Mouse (Mus musculus): ENCODE results near the gene Afmid. TPM values are rescaled to one million over a fixed set of nuclear protein-coding genes. Genes with fewer than 3 reads are reported as not detected.
"Not testable (repeated sequence)": the region's sequence is repeated elsewhere in the genome, so short reads cannot be mapped to it uniquely, and the experiment has no call there.

Gene Afmid
- polyA plus RNA-seq, 1 experiment from 2014 or later: 17.5 TPM

DNA sequence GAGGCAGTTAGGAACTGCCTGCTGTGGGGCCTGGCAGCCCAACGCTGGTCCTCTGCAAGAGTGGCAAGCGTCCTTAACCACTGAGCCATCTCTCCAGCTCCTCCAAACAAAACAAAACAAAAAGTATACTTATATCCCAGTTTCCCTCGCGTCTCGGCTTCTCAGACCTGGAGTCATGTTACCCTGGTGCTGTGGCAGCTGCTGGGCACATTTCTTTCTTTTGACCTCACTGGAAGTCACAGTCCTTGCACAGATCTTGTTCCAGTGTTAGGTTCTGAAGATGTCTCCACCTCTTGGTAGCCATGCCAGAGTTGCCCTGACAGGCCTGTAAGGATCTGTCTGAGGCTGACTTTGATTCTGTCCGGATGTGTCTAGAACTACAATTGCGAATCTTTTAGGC, 24.1 kb upstream of the Afmid start:
- ATAC-seq (replicated peaks; ENCODE audit: extremely low read depth, insufficient read depth, low FRiP score): no peak
- Histone ChIP-seq H3K4me2 (ENCODE audit: low read depth, low read length) (no peak overlapping the region), H3K36me3 (ENCODE audit: control insufficient read depth, insufficient read depth) (no peaks in the 10 kb centered on the region), H3K4me1 (ENCODE audit: control insufficient read depth, insufficient read depth, low read length) (peaks cover 8% of the 10 kb centered on the region), H3K27me3 (ENCODE audit: control insufficient read depth, insufficient read depth, low read length) (no peaks in the 10 kb centered on the region), H3K9ac (ENCODE audit: low read length) (no peak overlapping the region), H3K9me3 (replicated peaks; ENCODE audit: control insufficient read depth, low read length) (no peaks in the 10 kb centered on the region), H3K27ac (ENCODE audit: low read length) (no peak overlapping the region), H3K4me3 (ENCODE audit: low read length) (no peak overlapping the region)
- WGBS: 71% methylated on average over 7 of the region's 7 CpGs

DNA sequence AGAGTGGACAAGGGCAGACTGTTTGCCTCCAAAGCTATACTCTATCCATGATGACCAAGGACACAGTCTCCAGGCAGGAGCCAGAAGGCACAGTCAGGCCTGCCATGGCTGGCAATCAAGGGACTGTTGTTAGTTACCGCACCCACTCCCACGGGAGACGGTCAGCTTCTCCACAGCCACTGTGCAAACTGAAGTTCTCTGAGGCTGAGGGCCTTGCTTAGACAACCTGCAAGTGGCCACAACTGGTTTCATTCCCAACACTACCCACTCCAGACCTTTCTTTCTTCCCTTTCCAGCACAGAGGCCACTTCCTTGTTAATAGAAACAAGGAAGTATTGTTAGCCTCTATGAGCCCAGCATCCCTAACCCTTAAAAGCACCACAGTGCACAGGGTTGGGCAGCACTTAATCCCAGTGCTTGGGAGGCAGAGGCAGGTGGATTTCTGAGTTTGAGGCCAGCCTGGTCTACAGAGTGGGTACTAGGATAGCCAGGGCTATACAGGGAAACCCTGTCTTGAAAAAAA, 22.5 kb upstream of the Afmid start:
- Histone ChIP-seq H3K9ac (ENCODE audit: low read length) (no peak overlapping the region), H3K36me3 (ENCODE audit: control insufficient read depth, insufficient read depth) (no peaks in the 10 kb centered on the region), H3K4me2 (ENCODE audit: low read depth, low read length) (no peak overlapping the region), H3K27me3 (ENCODE audit: control insufficient read depth, insufficient read depth, low read length) (no peaks in the 10 kb centered on the region), H3K27ac (ENCODE audit: low read length) (no peak overlapping the region), H3K4me1 (ENCODE audit: control insufficient read depth, insufficient read depth, low read length) (peaks cover 4% of the 10 kb centered on the region), H3K4me3 (ENCODE audit: low read length) (no peak overlapping the region), H3K9me3 (replicated peaks; ENCODE audit: control insufficient read depth, low read length) (no peaks in the 10 kb centered on the region)
- no peak for ATAC-seq (replicated peaks; ENCODE audit: extremely low read depth, insufficient read depth, low FRiP score)
- WGBS: 89% methylated on average over 3 of the region's 3 CpGs

DNA sequence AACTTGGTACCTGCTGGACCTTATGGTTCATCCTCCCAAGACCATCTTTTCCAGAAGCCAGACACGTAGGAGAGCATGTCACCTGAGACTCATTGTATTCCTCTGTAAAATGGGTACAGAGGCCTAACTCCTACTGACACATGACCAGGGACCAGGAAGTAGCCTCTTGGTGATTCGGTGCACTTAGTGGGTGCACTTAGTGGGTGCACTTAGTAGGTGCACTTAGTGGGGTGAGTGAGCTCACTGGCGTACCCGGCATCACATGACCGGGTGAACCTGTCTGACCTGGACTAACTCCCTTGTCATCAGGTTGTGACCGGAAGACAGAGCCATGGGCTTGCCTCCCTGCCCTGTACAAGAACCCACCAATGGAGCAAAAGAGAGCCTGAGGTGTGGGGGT, 18.9 kb upstream of the Afmid start:
- no peak for ATAC-seq (replicated peaks; ENCODE audit: extremely low read depth, insufficient read depth, low FRiP score)
- Histone ChIP-seq H3K9me3 (replicated peaks; ENCODE audit: control insufficient read depth, low read length) (no peaks in the 10 kb centered on the region), H3K4me2 (ENCODE audit: low read depth, low read length) (no peak overlapping the region), H3K36me3 (ENCODE audit: control insufficient read depth, insufficient read depth) (no peaks in the 10 kb centered on the region), H3K27ac (ENCODE audit: low read length) (no peak overlapping the region), H3K4me3 (ENCODE audit: low read length) (no peak overlapping the region), H3K9ac (ENCODE audit: low read length) (no peak overlapping the region), H3K27me3 (ENCODE audit: control insufficient read depth, insufficient read depth, low read length) (no peaks in the 10 kb centered on the region), H3K4me1 (ENCODE audit: control insufficient read depth, insufficient read depth, low read length) (peaks cover 17% of the 10 kb centered on the region)
- 93% methylated on average over 6 of the region's 6 CpGs for WGBS

DNA sequence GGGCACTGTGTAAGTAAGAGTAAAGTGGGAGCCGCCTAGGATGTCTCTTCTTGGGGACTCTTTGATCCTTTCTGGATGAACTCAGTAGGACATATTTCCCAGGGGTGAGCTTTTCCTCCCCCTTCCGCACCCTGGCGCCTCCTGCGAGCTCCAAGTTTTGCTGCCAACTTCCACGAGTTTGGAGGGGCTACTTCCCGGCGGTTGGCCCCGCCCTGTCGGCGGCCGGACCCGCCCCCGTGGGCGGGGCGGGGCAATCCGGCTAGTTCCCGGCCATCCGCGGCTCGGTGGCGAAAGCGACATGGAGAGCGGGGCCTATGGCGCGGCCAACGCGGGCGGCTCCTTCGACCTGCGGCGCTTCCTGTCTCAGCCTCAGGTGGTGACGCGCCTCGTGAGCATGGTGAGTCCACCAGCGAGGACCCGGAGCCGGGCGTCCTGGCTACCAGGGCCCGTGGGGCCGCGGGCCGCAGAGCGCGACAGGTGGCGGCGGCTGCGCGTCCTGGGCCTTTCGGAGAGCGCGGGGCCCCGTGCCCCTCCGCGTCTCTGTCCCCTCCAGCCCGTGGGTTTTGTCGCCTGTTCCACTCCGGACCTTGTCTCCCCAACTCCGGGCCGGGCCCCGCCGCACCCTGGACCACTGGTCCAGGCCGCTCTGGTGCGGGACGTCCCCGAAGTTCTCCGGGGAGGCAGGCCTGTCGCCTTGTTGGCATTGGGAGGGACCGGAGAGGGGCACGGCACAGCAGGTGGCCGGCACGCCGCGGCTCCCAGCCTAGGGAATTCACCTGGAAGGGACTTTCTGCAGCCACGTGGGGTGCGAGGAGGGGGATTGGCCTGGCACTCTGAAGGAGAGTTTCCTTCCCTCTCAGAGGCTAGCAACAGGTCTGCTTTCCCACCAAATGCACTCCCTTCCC, 16.1 kb upstream of the Afmid start, which contains the start of the genes Gm20708 and Syngr2:
TSS of gene Gm20708 (plus strand) at position 262 of the 905 bp plus-strand sequence.
TSS of gene Syngr2 (plus strand) at position 262 of the 905 bp plus-strand sequence.
- no peaks in the 10 kb centered on the region for H3K27me3 ChIP-seq (ENCODE audit: control insufficient read depth, insufficient read depth, low read length)
- peak within 1 kb of the TSS; percentile 95 for H3K9ac ChIP-seq (ENCODE audit: low read length)
- H3K27ac ChIP-seq (ENCODE audit: low read length): peak within 1 kb of the TSS; percentile 85
- peak; percentile 69 for ATAC-seq (replicated peaks; ENCODE audit: extremely low read depth, insufficient read depth, low FRiP score)
- H3K4me3 ChIP-seq (ENCODE audit: low read length): peak within 1 kb of the TSS; percentile 90
- H3K4me2 ChIP-seq (ENCODE audit: low read depth, low read length): peak within 1 kb of the TSS; percentile 79
- under 1% methylated on average over 75 of the region's 75 CpGs for WGBS
- peaks cover 12% of the 10 kb centered on the region for H3K36me3 ChIP-seq (ENCODE audit: control insufficient read depth, insufficient read depth)
- peaks cover 27% of the 10 kb centered on the region for H3K4me1 ChIP-seq (ENCODE audit: control insufficient read depth, insufficient read depth, low read length)
- H3K9me3 ChIP-seq (replicated peaks; ENCODE audit: control insufficient read depth, low read length): no peaks in the 10 kb centered on the region

DNA sequence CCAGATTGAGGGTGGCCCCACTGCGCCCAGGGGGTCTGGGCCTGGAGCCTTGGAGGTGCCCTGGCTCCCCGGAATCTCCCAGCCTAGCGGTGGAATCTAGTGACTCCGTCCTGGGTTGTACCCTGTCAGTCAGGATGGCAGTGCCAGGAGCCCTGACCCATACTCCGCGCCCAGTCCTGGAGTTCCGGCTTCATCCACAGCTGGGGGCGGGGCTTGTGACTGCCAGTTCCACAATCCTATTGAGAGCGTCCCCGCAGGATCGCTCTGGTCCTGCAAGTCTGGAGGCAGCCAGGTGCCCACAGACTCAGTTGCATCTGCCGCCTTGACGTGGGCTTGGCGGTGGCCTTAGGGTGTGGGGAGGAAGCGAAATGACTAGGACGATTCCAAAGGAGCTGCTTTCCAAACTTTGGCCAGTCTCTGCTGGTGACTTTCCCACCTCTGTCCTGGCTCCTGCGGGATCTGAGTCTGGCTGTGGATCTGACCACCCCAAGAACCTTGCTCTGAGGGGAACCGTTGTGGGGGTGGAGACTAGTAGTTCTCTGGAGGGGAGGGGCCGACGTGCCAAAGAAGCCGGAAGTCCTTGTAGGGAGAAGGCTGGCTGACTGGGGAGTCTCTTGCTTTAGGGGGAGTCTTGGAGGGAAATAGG, 15.2 kb upstream of the Afmid start:
- peak overlapping the region; percentile 85 for H3K27ac ChIP-seq (ENCODE audit: low read length)
- peaks cover 20% of the 10 kb centered on the region for H3K36me3 ChIP-seq (ENCODE audit: control insufficient read depth, insufficient read depth)
- ATAC-seq (replicated peaks; ENCODE audit: extremely low read depth, insufficient read depth, low FRiP score): peak; percentile 76
- H3K4me3 ChIP-seq (ENCODE audit: low read length): peak overlapping the region; percentile 90
- under 1% methylated on average over 21 of the region's 21 CpGs for WGBS
- peak overlapping the region; percentile 95 for H3K9ac ChIP-seq (ENCODE audit: low read length)
- H3K4me2 ChIP-seq (ENCODE audit: low read depth, low read length): peak overlapping the region; percentile 79
- H3K4me1 ChIP-seq (ENCODE audit: control insufficient read depth, insufficient read depth, low read length): peaks cover 34% of the 10 kb centered on the region
- no peaks in the 10 kb centered on the region for H3K27me3 ChIP-seq (ENCODE audit: control insufficient read depth, insufficient read depth, low read length)
- no peaks in the 10 kb centered on the region for H3K9me3 ChIP-seq (replicated peaks; ENCODE audit: control insufficient read depth, low read length)

DNA sequence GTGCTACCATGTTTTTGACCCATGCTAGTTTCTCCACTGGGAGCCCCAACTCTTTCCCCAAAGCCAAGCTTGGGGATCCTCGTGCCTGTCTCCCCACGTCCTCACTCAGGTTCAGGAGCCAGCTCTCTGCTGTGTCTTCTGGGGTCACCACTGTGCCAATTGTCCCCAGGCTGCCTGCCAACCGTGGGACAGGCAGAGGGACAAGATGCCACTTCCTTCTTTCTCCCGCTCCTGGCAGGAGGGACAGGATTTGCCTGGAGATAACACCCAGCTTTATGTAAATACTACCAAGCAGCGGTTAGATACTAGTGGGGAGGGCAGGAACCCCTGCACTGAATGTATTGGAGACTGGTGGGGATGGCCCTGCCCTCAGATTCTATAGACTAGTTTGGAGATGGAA, 11.9 kb upstream of the Afmid start:
- no peak overlapping the region for H3K4me3 ChIP-seq (ENCODE audit: low read length)
- H3K9ac ChIP-seq (ENCODE audit: low read length): no peak overlapping the region
- H3K36me3 ChIP-seq (ENCODE audit: control insufficient read depth, insufficient read depth): peaks cover 42% of the 10 kb centered on the region
- H3K4me2 ChIP-seq (ENCODE audit: low read depth, low read length): no peak overlapping the region
- no peaks in the 10 kb centered on the region for H3K9me3 ChIP-seq (replicated peaks; ENCODE audit: control insufficient read depth, low read length)
- H3K27me3 ChIP-seq (ENCODE audit: control insufficient read depth, insufficient read depth, low read length): no peaks in the 10 kb centered on the region
- no peak for ATAC-seq (replicated peaks; ENCODE audit: extremely low read depth, insufficient read depth, low FRiP score)
- 45% methylated on average over 5 of the region's 5 CpGs for WGBS
- peak overlapping the region; percentile 41; the same call in 1 of the 2 replicates for H3K27ac ChIP-seq (ENCODE audit: low read length)
- peaks cover 42% of the 10 kb centered on the region for H3K4me1 ChIP-seq (ENCODE audit: control insufficient read depth, insufficient read depth, low read length)

DNA sequence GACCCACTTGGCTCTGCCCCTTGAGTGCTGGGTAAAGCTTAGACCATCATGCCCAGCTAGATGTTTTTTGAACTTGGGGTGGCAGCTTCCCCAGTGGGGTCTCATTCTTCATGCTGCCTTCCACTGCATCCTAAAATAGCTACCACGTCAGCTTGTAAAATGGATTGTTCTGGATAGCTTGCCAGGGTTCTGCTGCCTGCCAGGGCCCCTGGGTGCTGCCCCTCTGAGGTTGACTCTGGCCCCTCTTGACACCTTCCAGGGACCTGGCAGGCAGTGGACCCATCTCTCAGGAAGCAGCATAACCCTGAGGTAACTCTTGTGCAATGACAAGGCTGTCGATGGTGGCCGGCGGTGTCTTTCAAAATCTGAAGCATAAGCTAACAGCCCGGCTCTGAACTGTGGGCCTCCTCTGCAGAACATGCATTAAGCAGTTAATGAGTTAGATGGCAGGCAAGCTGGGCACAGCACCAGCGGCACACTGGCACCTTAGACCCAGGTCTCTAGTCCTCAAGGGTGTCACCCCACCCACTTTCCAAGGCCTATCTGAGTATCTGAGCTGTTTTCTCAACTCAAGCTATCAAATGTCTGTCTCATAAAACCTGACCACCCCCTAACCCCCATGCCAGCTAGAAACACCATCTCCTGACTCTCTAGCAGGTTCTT, 10.9 kb upstream of the Afmid start:
- H3K27me3 ChIP-seq (ENCODE audit: control insufficient read depth, insufficient read depth, low read length): no peaks in the 10 kb centered on the region
- peak overlapping the region; percentile 60 for H3K27ac ChIP-seq (ENCODE audit: low read length)
- H3K4me1 ChIP-seq (ENCODE audit: control insufficient read depth, insufficient read depth, low read length): peaks cover 45% of the 10 kb centered on the region
- H3K9ac ChIP-seq (ENCODE audit: low read length): no peak overlapping the region; the same call in 1 of the 2 replicates
- 82% methylated on average over 6 of the region's 6 CpGs for WGBS
- H3K36me3 ChIP-seq (ENCODE audit: control insufficient read depth, insufficient read depth): peaks cover 45% of the 10 kb centered on the region
- H3K4me2 ChIP-seq (ENCODE audit: low read depth, low read length): no peak overlapping the region
- no peak overlapping the region for H3K4me3 ChIP-seq (ENCODE audit: low read length)
- no peaks in the 10 kb centered on the region for H3K9me3 ChIP-seq (replicated peaks; ENCODE audit: control insufficient read depth, low read length)
- ATAC-seq (replicated peaks; ENCODE audit: extremely low read depth, insufficient read depth, low FRiP score): no peak

DNA sequence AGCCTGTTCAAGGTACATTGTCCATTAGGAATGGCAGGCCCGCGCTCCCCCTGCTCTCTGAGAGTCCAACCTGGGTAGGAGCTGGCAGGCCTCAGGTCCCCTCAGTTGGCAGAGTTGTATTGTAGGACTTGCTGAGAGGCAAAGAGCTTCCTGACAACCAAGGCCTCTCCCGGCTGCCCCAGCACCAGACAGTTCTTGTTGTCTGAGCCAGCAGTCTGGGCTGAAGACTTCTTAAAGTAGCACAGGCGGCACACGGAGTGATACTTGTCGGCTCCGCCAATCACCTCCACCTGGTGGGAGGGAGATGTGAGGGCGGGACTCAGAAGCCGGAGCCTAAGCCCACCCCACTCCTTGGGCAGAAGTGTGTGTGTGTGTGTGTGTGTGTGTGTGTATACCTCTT, 9.9 kb upstream of the Afmid start:
- ATAC-seq (replicated peaks; ENCODE audit: extremely low read depth, insufficient read depth, low FRiP score): not testable (repeated sequence)

More for the DNA sequence above, 9.9 kb upstream of the Afmid start:
- not testable (repeated sequence) for H3K27ac ChIP-seq (ENCODE audit: low read length); H3K27me3 ChIP-seq (ENCODE audit: control insufficient read depth, insufficient read depth, low read length); H3K9ac ChIP-seq (ENCODE audit: low read length); H3K4me3 ChIP-seq (ENCODE audit: low read length); H3K4me2 ChIP-seq (ENCODE audit: low read depth, low read length); H3K9me3 ChIP-seq (replicated peaks; ENCODE audit: control insufficient read depth, low read length)
- H3K4me1 ChIP-seq (ENCODE audit: control insufficient read depth, insufficient read depth, low read length): peaks cover 46% of the 10 kb centered on the region
- whole genome bisulfite sequencing: 78% methylated on average over 9 of the region's 9 CpGs
- H3K36me3 ChIP-seq (ENCODE audit: control insufficient read depth, insufficient read depth): peaks cover 53% of the 10 kb centered on the region
